ENCODE assay signal across 24 mouse cellular contexts in genomic region chr15:80544115-80544514, GRCm38 (mm10). TPM values are rescaled to one million over a fixed set of nuclear protein-coding genes. Genes with fewer than 3 reads are reported as not detected.
DNase-seq lines count a peak whose midpoint lies in the region; ATAC-seq and TF ChIP-seq lines count a peak whose summit lies in the region.
"Had no signal": no experiment of that assay in that cellular context is flagged by ENCODE, and none has a peak within 500 bp of the region (broad histone marks: within the 10 kb centered on the region; RNA-seq: fewer than 3 reads in every experiment).

No protein-coding gene starts in this region.

- 0 out of 2 replicates have a peak, but pooled peaks have one; percentile 12 for ATAC-seq in erythroid progenitor cell, adult 5-6 weeks (replicated peaks; ENCODE audit: low FRiP score, poor library complexity, severe bottlenecking)
- ATAC-seq in monocyte, adult 5-6 weeks (replicated peaks; ENCODE audit: insufficient number of reproducible peaks, low FRiP score, low TSS enrichment, poor library complexity, severe bottlenecking) = 0 out of 2 replicates have a peak, but pooled peaks have one; percentile 43
- ATAC-seq in midbrain, embryonic 14.5 days (ENCODE audit: low FRiP score, low TSS enrichment) = no peak
- ATAC-seq in hindbrain, postnatal 0 days = no peak
- ATAC-seq: forebrain, embryonic 13.5 days; midbrain, embryonic 15.5 days; Patski had no signal

- no peaks in the 10 kb centered on the region for H3K36me3 ChIP-seq in midbrain, embryonic 14.5 days (ENCODE audit: control insufficient read depth, insufficient read depth, low read length)
- H3K36me3 ChIP-seq in hindbrain, postnatal 0 days (ENCODE audit: insufficient read depth, low read length) = no peaks in the 10 kb centered on the region
- H3K36me3 ChIP-seq: heart, embryonic 15.5 days; hindbrain, embryonic 13.5 days; limb, embryonic 10.5 days; midbrain, embryonic 15.5 days had no signal

- no peak overlapping the region for H3K9ac ChIP-seq in midbrain, embryonic 14.5 days (replicated peaks; ENCODE audit: low read length)
- no peak overlapping the region for H3K9ac ChIP-seq in hindbrain, postnatal 0 days (replicated peaks; ENCODE audit: low read length)
- H3K9ac ChIP-seq: forebrain, embryonic 13.5 days; heart, embryonic 15.5 days; hindbrain, embryonic 13.5 days; midbrain, embryonic 15.5 days had no signal

- H3K4me1 ChIP-seq in midbrain, embryonic 14.5 days (ENCODE audit: control insufficient read depth, insufficient read depth, low read length) = no peaks in the 10 kb centered on the region
- no peaks in the 10 kb centered on the region for H3K4me1 ChIP-seq in hindbrain, postnatal 0 days (ENCODE audit: insufficient read depth, low read length)
- H3K4me1 ChIP-seq: forebrain, embryonic 13.5 days; heart, embryonic 15.5 days; hindbrain, embryonic 13.5 days; midbrain, embryonic 15.5 days had no signal

- no peak overlapping the region for H3K4me3 ChIP-seq in midbrain, embryonic 14.5 days (replicated peaks; ENCODE audit: low read depth, low read length)
- no peak overlapping the region for H3K4me3 ChIP-seq in hindbrain, postnatal 0 days (ENCODE audit: low read length)
- H3K4me3 ChIP-seq: forebrain, embryonic 13.5 days; heart, embryonic 15.5 days; hindbrain, embryonic 13.5 days; limb, embryonic 10.5 days; midbrain, embryonic 15.5 days had no signal

- no peaks in the 10 kb centered on the region for H3K27me3 ChIP-seq in midbrain, embryonic 14.5 days (ENCODE audit: control insufficient read depth, insufficient read depth, low read length)
- H3K27me3 ChIP-seq in hindbrain, postnatal 0 days (ENCODE audit: insufficient read depth, low read length) = no peaks in the 10 kb centered on the region
- H3K27me3 ChIP-seq: forebrain, embryonic 13.5 days; heart, embryonic 15.5 days; hindbrain, embryonic 13.5 days; midbrain, embryonic 15.5 days had no signal

- peak; percentile 6 for DNase-seq in ovary, adult 18-20 months (ENCODE audit: low spot score)
- DNase-seq in ovary, postnatal 14 days (ENCODE audit: low spot score) = no peak
- DNase-seq in CD4-positive helper T cell, adult 2 months (ENCODE audit: low read depth, low spot score) = peak; percentile 58
- no peak for DNase-seq in midbrain, embryonic 14.5 days
- no peak for DNase-seq in yolk sac, embryonic 10.5 days (ENCODE audit: low spot score)
- no peak for DNase-seq in hindbrain, postnatal 0 days (ENCODE audit: low spot score)
- DNase-seq: cerebellum, adult 18-20 months; kidney, adult 11 months; kidney, postnatal 14 days; lung, adult 18-20 months; lung, postnatal 4 days; right cerebral cortex, postnatal 4 days had no signal

- no peaks in the 10 kb centered on the region for H3K9me3 ChIP-seq in midbrain, embryonic 14.5 days (ENCODE audit: control insufficient read depth, low read length)
- H3K9me3 ChIP-seq in hindbrain, postnatal 0 days (ENCODE audit: low read length) = no peaks in the 10 kb centered on the region
- H3K9me3 ChIP-seq: forebrain, embryonic 13.5 days; heart, embryonic 15.5 days; hindbrain, embryonic 13.5 days; limb, embryonic 10.5 days; midbrain, embryonic 15.5 days had no signal

- 68% methylated on average over 3 of the region's 3 CpGs for WGBS in midbrain, embryonic 14.5 days
- 71% methylated on average over 3 of the region's 3 CpGs for WGBS in hindbrain, postnatal 0 days

- H3K27ac ChIP-seq in midbrain, embryonic 14.5 days (replicated peaks; ENCODE audit: low read depth, low read length) = no peak overlapping the region
- no peak overlapping the region for H3K27ac ChIP-seq in hindbrain, postnatal 0 days
- H3K27ac ChIP-seq: forebrain, embryonic 13.5 days; heart, embryonic 15.5 days; hindbrain, embryonic 13.5 days; limb, embryonic 10.5 days; midbrain, embryonic 15.5 days had no signal

- TF ChIP-seq CTCF in hindbrain, postnatal 0 days (IDR thresholded peaks at IDR 0.05; ENCODE audit: low read depth) = no peak

- no peak overlapping the region for H3K4me2 ChIP-seq in midbrain, embryonic 14.5 days (ENCODE audit: low read length)
- H3K4me2 ChIP-seq in hindbrain, postnatal 0 days (ENCODE audit: low read depth, low read length) = no peak overlapping the region
- H3K4me2 ChIP-seq: forebrain, embryonic 13.5 days; heart, embryonic 15.5 days; hindbrain, embryonic 13.5 days; midbrain, embryonic 15.5 days had no signal

RNA-seq across cellular contexts. Expression of gene Enthd1, which starts 20.8 kb away (rescaled TPM):
- not detected in 2 replicates for total RNA-seq in erythroid progenitor cell, adult 5-6 weeks (2015; ENCODE audit: low replicate concordance)
- total RNA-seq in erythroid progenitor cell, adult 5-6 weeks (2017; ENCODE audit: low replicate concordance) = not detected in 2 replicates
- total RNA-seq in monocyte, adult 5-6 weeks (2017) = not detected in 3 replicates
- polyA plus RNA-seq in midbrain, embryonic 14.5 days (2014; fragmentation: Nextera tagmentation; extraction: Ambion mirVana) = not detected in 2 replicates
- not detected in 2 replicates for total RNA-seq in hindbrain, postnatal 0 days (2014; rRNA removed)
- polyA plus RNA-seq in hindbrain, postnatal 0 days (2015; fragmentation: Nextera tagmentation; extraction: Ambion mirVana) = not detected in 2 replicates
- total RNA-seq: layer of hippocampus, postnatal 14 days had no signal
- polyA plus RNA-seq: brain, embryonic 14.5 days; forebrain, embryonic 13.5 days; heart, embryonic 15.5 days; hindbrain, embryonic 13.5 days; limb, embryonic 10.5 days; midbrain, embryonic 15.5 days; neural tube, embryonic 11.5 days; Patski; stomach, embryonic 16.5 days had no signal

RNA-seq across cellular contexts. Expression of gene Grap2, which starts 28.3 kb away (rescaled TPM):
- 32.7 and 50.8 TPM in 2 replicates for total RNA-seq in erythroid progenitor cell, adult 5-6 weeks (2015; ENCODE audit: low replicate concordance)
- total RNA-seq in erythroid progenitor cell, adult 5-6 weeks (2017; ENCODE audit: low replicate concordance) = 28.5 and 35.9 TPM in 2 replicates
- 25.6 to 67.0 TPM (median 29.1 TPM) in 3 replicates for total RNA-seq in monocyte, adult 5-6 weeks (2017)
- 0.66 and 0.90 TPM in 2 replicates for polyA plus RNA-seq in midbrain, embryonic 14.5 days (2014; fragmentation: Nextera tagmentation; extraction: Ambion mirVana)
- total RNA-seq in hindbrain, postnatal 0 days (2014; rRNA removed) = 0.05 and 1.6 TPM in 2 replicates
- polyA plus RNA-seq in hindbrain, postnatal 0 days (2015; fragmentation: Nextera tagmentation; extraction: Ambion mirVana) = 0.11 TPM in 1 of 2 replicates, not detected in the other
- polyA plus RNA-seq: Patski had no signal

Comparison
In these comparisons a context has a peak if more than half of its experiments do, and no peak if none do; other contexts are left out.
1. DNase-seq: peak in ovary, adult 18-20 months (single experiment) and CD4-positive helper T cell, adult 2 months (single experiment); none in ovary, postnatal 14 days (single experiment), midbrain, embryonic 14.5 days (single experiment), yolk sac, embryonic 10.5 days (single experiment) and hindbrain, postnatal 0 days (single experiment).
2. ATAC-seq: peak in erythroid progenitor cell, adult 5-6 weeks (single experiment) and monocyte, adult 5-6 weeks (single experiment); none in midbrain, embryonic 14.5 days (single experiment) and hindbrain, postnatal 0 days (single experiment).
3. RNA of gene Grap2, which starts 28.3 kb away (total RNA-seq): 28.5 to 50.8 TPM in erythroid progenitor cell, adult 5-6 weeks and 25.6 to 67.0 TPM in monocyte, adult 5-6 weeks; 0.05 to 1.6 TPM in hindbrain, postnatal 0 days; every median in the first group is over 10 times any median in the second.